Mouse (Mus musculus): ENCODE data around the gene Lss.

- TF ChIP-seq CTCF (IDR thresholded peaks at IDR 0.05; ENCODE audit: control insufficient read depth, insufficient read depth, insufficient read length): no peak
- no peak for TF ChIP-seq CEBPB (IDR thresholded peaks at IDR 0.05; ENCODE audit: low read depth)
Measured at GRCm38 (mm10) chr10:76572151-76572550, 40.8 kb downstream of the Lss start.
